In genomic region chr10:121692944-121693579, GRCm38 (mm10) we compare ENCODE assay signal across 8 mouse cellular contexts. TPM values are rescaled to one million over a fixed set of nuclear protein-coding genes. Genes with fewer than 3 reads are reported as not detected.
A peak's percentile ranks its signal among the peaks of the same experiment; 100 is the strongest.
DNase-seq lines count a peak whose midpoint lies in the region; ATAC-seq lines count a peak whose summit lies in the region.

No protein-coding gene starts in this region.

- no peaks in the 10 kb centered on the region; the same call in 1 of the 2 replicates for H3K9me3 ChIP-seq in forebrain, embryonic 13.5 days (replicated peaks)
- no peaks in the 10 kb centered on the region for H3K9me3 ChIP-seq in forebrain, embryonic 14.5 days (replicated peaks; ENCODE audit: control insufficient read depth, low read length)
- H3K9me3 ChIP-seq in embryonic facial prominence, embryonic 11.5 days (replicated peaks; ENCODE audit: control insufficient read depth, low read length), result no peaks in the 10 kb centered on the region
- H3K9me3 ChIP-seq in midbrain, embryonic 11.5 days (ENCODE audit: control insufficient read depth, low read length), result no peaks in the 10 kb centered on the region

- H3K27ac ChIP-seq in forebrain, embryonic 13.5 days, result no peak overlapping the region
- no peak overlapping the region for H3K27ac ChIP-seq in forebrain, embryonic 14.5 days (ENCODE audit: low read depth, low read length)
- H3K27ac ChIP-seq in embryonic facial prominence, embryonic 11.5 days (replicated peaks; ENCODE audit: low read depth, low read length), result no peak overlapping the region
- H3K27ac ChIP-seq in midbrain, embryonic 11.5 days (ENCODE audit: low read depth, low read length), result no peak overlapping the region

- 69% methylated on average over 18 of the region's 18 CpGs for WGBS in forebrain, embryonic 13.5 days
- 64% methylated on average over 18 of the region's 18 CpGs for WGBS in forebrain, embryonic 14.5 days
- 44% methylated on average over 18 of the region's 18 CpGs for WGBS in embryonic facial prominence, embryonic 11.5 days
- WGBS in midbrain, embryonic 11.5 days, result 52% methylated on average over 18 of the region's 18 CpGs

- no peaks in the 10 kb centered on the region for H3K4me1 ChIP-seq in forebrain, embryonic 13.5 days
- H3K4me1 ChIP-seq in forebrain, embryonic 14.5 days (ENCODE audit: control insufficient read depth, insufficient read depth, low read length), result no peaks in the 10 kb centered on the region
- no peaks in the 10 kb centered on the region for H3K4me1 ChIP-seq in embryonic facial prominence, embryonic 11.5 days (ENCODE audit: control insufficient read depth, insufficient read depth, low read length)
- H3K4me1 ChIP-seq in midbrain, embryonic 11.5 days (ENCODE audit: control insufficient read depth, insufficient read depth, low read length), result no peaks in the 10 kb centered on the region

- no peaks in the 10 kb centered on the region for H3K36me3 ChIP-seq in forebrain, embryonic 13.5 days (ENCODE audit: poor library complexity, severe bottlenecking)
- no peaks in the 10 kb centered on the region for H3K36me3 ChIP-seq in forebrain, embryonic 14.5 days (ENCODE audit: control insufficient read depth, insufficient read depth, low read length)
- no peaks in the 10 kb centered on the region for H3K36me3 ChIP-seq in embryonic facial prominence, embryonic 11.5 days (replicated peaks; ENCODE audit: control insufficient read depth, insufficient read depth, low read depth, low read length)
- H3K36me3 ChIP-seq in midbrain, embryonic 11.5 days (ENCODE audit: control insufficient read depth, insufficient read depth, low read length), result no peaks in the 10 kb centered on the region

- no peak for DNase-seq in forebrain, embryonic 14.5 days (ENCODE audit: low spot score)
- no peak for DNase-seq in embryonic facial prominence, embryonic 11.5 days (ENCODE audit: low spot score)
- DNase-seq in kidney, adult 9 months, result peak; percentile 15
- DNase-seq in midbrain, embryonic 11.5 days (ENCODE audit: low spot score, missing footprints), result peak; percentile 87
- DNase-seq in layer of hippocampus, postnatal 25 days (ENCODE audit: extremely low spot score in 1 of 2, low spot score in 1 of 2), result no peak
- DNase-seq in layer of hippocampus, postnatal 10 days (ENCODE audit: low spot score in 2 of 2), result no peak

- H3K9ac ChIP-seq in forebrain, embryonic 13.5 days, result no peak overlapping the region
- no peak overlapping the region for H3K9ac ChIP-seq in forebrain, embryonic 14.5 days (ENCODE audit: low read length)
- peak overlapping the region; percentile 25; the same call in 1 of the 2 replicates for H3K9ac ChIP-seq in embryonic facial prominence, embryonic 11.5 days (replicated peaks; ENCODE audit: low read length)
- no peak overlapping the region for H3K9ac ChIP-seq in midbrain, embryonic 11.5 days (ENCODE audit: low read length)

- ATAC-seq in forebrain, embryonic 13.5 days, result no peak
- no peak for ATAC-seq in forebrain, embryonic 14.5 days
- ATAC-seq in embryonic facial prominence, embryonic 11.5 days (replicated peaks; ENCODE audit: insufficient number of reproducible peaks, low FRiP score, low TSS enrichment, low read depth), result no peak
- no peak for ATAC-seq in midbrain, embryonic 11.5 days (ENCODE audit: low FRiP score)
- ATAC-seq in CD4-positive, CD25-positive, alpha-beta regulatory T cell, adult 4 months, result no peak

- H3K4me2 ChIP-seq in forebrain, embryonic 13.5 days, result peak overlapping the region; percentile 6; the same call in 1 of the 2 replicates
- H3K4me2 ChIP-seq in forebrain, embryonic 14.5 days (ENCODE audit: low read length), result no peak overlapping the region
- H3K4me2 ChIP-seq in embryonic facial prominence, embryonic 11.5 days (ENCODE audit: low read depth, low read length), result peak overlapping the region; percentile 16
- no peak overlapping the region for H3K4me2 ChIP-seq in midbrain, embryonic 11.5 days

- no peaks in the 10 kb centered on the region for H3K27me3 ChIP-seq in forebrain, embryonic 13.5 days
- no peaks in the 10 kb centered on the region for H3K27me3 ChIP-seq in forebrain, embryonic 14.5 days (replicated peaks; ENCODE audit: control insufficient read depth, insufficient read depth, low read length)
- no peaks in the 10 kb centered on the region for H3K27me3 ChIP-seq in embryonic facial prominence, embryonic 11.5 days (ENCODE audit: control insufficient read depth, insufficient read depth, low read length)
- H3K27me3 ChIP-seq in midbrain, embryonic 11.5 days (ENCODE audit: control insufficient read depth, insufficient read depth, low read length), result no peaks in the 10 kb centered on the region

- no peak overlapping the region for H3K4me3 ChIP-seq in forebrain, embryonic 13.5 days
- no peak overlapping the region for H3K4me3 ChIP-seq in forebrain, embryonic 14.5 days (ENCODE audit: low read depth, low read length)
- no peak overlapping the region for H3K4me3 ChIP-seq in embryonic facial prominence, embryonic 11.5 days (ENCODE audit: low read depth, low read length)
- H3K4me3 ChIP-seq in midbrain, embryonic 11.5 days (ENCODE audit: low read depth, low read length), result no peak overlapping the region

RNA-seq across cellular contexts. Expression of gene BC048403, which starts 46.7 kb away (rescaled TPM):
- 1.7 and 2.3 TPM in 2 replicates for polyA plus RNA-seq in forebrain, embryonic 13.5 days (2015; fragmentation: Nextera tagmentation; extraction: Ambion mirVana)
- 2.0 and 2.5 TPM in 2 replicates for polyA plus RNA-seq in forebrain, embryonic 14.5 days (2014; fragmentation: Nextera tagmentation; extraction: Ambion mirVana)
- polyA plus RNA-seq in embryonic facial prominence, embryonic 11.5 days (2014; fragmentation: Nextera tagmentation; extraction: Ambion mirVana), result 2.3 and 3.1 TPM in 2 replicates
- polyA plus RNA-seq in midbrain, embryonic 11.5 days (2014; fragmentation: Nextera tagmentation; extraction: Ambion mirVana), result 3.1 and 3.4 TPM in 2 replicates
- total RNA-seq in layer of hippocampus, postnatal 25 days (2021), result 1 to 10 TPM; 8.8 to 9.0 TPM
- 1 to 10 TPM; 6.8 to 8.0 TPM for total RNA-seq in layer of hippocampus, postnatal 10 days (2021)
- polyA plus RNA-seq in CD4-positive, CD25-positive, alpha-beta regulatory T cell, adult 4 months (2017; shearing (Covaris generic)), result 1 to 10 TPM; 4.1 to 5.5 TPM

RNA-seq across cellular contexts. Expression of gene D930020B18Rik, which starts 51.7 kb away (rescaled TPM):
- 0.11 TPM in 1 of 2 replicates, not detected in the other for polyA plus RNA-seq in forebrain, embryonic 13.5 days (2015; fragmentation: Nextera tagmentation; extraction: Ambion mirVana)
- polyA plus RNA-seq in forebrain, embryonic 14.5 days (2014; fragmentation: Nextera tagmentation; extraction: Ambion mirVana), result 0.18 and 0.26 TPM in 2 replicates
- 1.4 and 1.8 TPM in 2 replicates for polyA plus RNA-seq in embryonic facial prominence, embryonic 11.5 days (2014; fragmentation: Nextera tagmentation; extraction: Ambion mirVana)
- not detected in 2 replicates for polyA plus RNA-seq in midbrain, embryonic 11.5 days (2014; fragmentation: Nextera tagmentation; extraction: Ambion mirVana)
- under 1 TPM; 0.27 to 0.52 TPM for total RNA-seq in layer of hippocampus, postnatal 25 days (2021)
- total RNA-seq in layer of hippocampus, postnatal 10 days (2021), result under 1 TPM; 0.22 to 0.43 TPM
- under 1 TPM; 0.59 to 0.81 TPM for polyA plus RNA-seq in CD4-positive, CD25-positive, alpha-beta regulatory T cell, adult 4 months (2017; shearing (Covaris generic))

Comparison
In these comparisons a context has a peak if more than half of its experiments do, and no peak if none do; other contexts are left out.
1. H3K4me2 ChIP-seq: peak in forebrain, embryonic 13.5 days (single experiment) and embryonic facial prominence, embryonic 11.5 days (single experiment); none in forebrain, embryonic 14.5 days (single experiment) and midbrain, embryonic 11.5 days (single experiment).
2. DNase-seq: peak in kidney, adult 9 months (single experiment) and midbrain, embryonic 11.5 days (single experiment); none in forebrain, embryonic 14.5 days (single experiment), embryonic facial prominence, embryonic 11.5 days (single experiment), layer of hippocampus, postnatal 25 days (0 of 2) and layer of hippocampus, postnatal 10 days (0 of 2).